Mouse (Mus musculus) inflammation-experienced regulatory T-cells, adult 6 months (primary cell): ENCODE data around the gene Gak. TPM values are rescaled to one million over a fixed set of nuclear protein-coding genes. Genes with fewer than 3 reads are reported as not detected.

Experiments
- polyA plus RNA-seq, 3 experiments: library from polyadenylated mRNA; unstranded; fragments of 100-300 nt; shearing (Covaris generic); gene quantifications; one replicate each; pipeline ENCODE4 v1.2.1; 2017

The Gak gene
- polyA plus RNA-seq, 3 experiments from 2014 or later: 59.8 to 74.7 (median 70.1) TPM

Other genes starting within 250 kb of the Gak start
- gene Pde6b, start 241.4 kb downstream of the Gak start, polyA plus RNA-seq: 1 to 10 TPM; 1.2 to 1.4 (median 1.3) TPM
- gene Atp5k, start 195.3 kb downstream of the Gak start, polyA plus RNA-seq: 100 to 1,000 TPM; 180 to 317 (median 253) TPM
- gene Mfsd7a, start 180.9 kb downstream of the Gak start, polyA plus RNA-seq: not detected
- 1 to 10 TPM; 3.5 to 5.8 (median 4.9) TPM for gene Pcgf3, start 168.5 kb downstream of the Gak start, polyA plus RNA-seq
- not detected for gene Cplx1, start 79.7 kb downstream of the Gak start, polyA plus RNA-seq
- 10 to 100 TPM; 26.7 to 40.8 (median 39.5) TPM for gene Tmem175, start within 50 bp of the Gak start, polyA plus RNA-seq
- gene Idua, start 30.6 kb upstream of the Gak start, polyA plus RNA-seq: 10 to 100 TPM; 13.1 to 17.8 (median 13.5) TPM
- 1 to 10 TPM; 2.1 to 7.7 (median 4.7) TPM for gene Dgkq, start 39.9 kb upstream of the Gak start, polyA plus RNA-seq
- gene Slc26a1, start 45.8 kb upstream of the Gak start, polyA plus RNA-seq: under 1 TPM in 2 of 3 experiments, not detected in 1; 0.16 to 0.78 TPM
- under 1 TPM in 1 of 3 experiments, not detected in 2; 0.32 TPM for gene Fgfrl1, start 62.6 kb upstream of the Gak start, polyA plus RNA-seq
- not detected for gene Rnf212, start 145.2 kb upstream of the Gak start, polyA plus RNA-seq
- gene Tmed11, start 165.6 kb upstream of the Gak start, polyA plus RNA-seq: not detected
- gene Vmn2r8, start 179.1 kb upstream of the Gak start, polyA plus RNA-seq: not detected
- gene Vmn2r9, start 222.8 kb upstream of the Gak start, polyA plus RNA-seq: under 1 TPM in 1 of 3 experiments, not detected in 2; 0.13 TPM